ENCODE assay signal across 21 mouse cellular contexts in the genomic region with DNA sequence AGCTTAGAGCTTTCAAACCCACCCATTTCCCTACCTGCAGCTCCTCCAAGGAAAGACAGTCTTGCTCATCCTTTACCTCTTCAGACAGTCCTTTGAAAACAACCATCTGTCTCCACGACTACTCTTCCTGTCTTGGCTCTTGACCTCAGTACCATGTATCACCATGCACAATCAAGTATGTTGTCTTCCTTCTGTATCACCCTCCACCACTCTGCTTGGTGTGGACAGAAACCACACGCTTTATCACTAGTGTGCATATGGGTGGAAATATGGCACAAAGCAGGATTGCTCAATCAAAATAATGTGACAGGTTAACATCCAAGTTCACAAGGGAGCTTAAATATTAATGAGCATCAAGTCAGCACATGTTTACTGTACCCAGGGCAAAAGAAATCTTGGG.
"Had no signal": no experiment of that assay in that cellular context is flagged by ENCODE, and none has a peak within 500 bp of the region (broad histone marks: within the 10 kb centered on the region; RNA-seq: fewer than 3 reads in every experiment).

No protein-coding gene starts in this region.

- H3K4me2 ChIP-seq: heart, embryonic 12.5 days; hindbrain, embryonic 13.5 days; hindbrain, embryonic 15.5 days; limb, embryonic 12.5 days; liver, embryonic 12.5 days had no signal

- H3K9me3 ChIP-seq: heart, embryonic 12.5 days; hindbrain, embryonic 10.5 days; hindbrain, embryonic 13.5 days; hindbrain, embryonic 15.5 days; limb, embryonic 10.5 days; limb, embryonic 12.5 days; liver, embryonic 12.5 days had no signal

- H3K4me1 ChIP-seq: hindbrain, embryonic 13.5 days; hindbrain, embryonic 15.5 days had no signal

- H3K27me3 ChIP-seq: heart, embryonic 12.5 days; hindbrain, embryonic 13.5 days; hindbrain, embryonic 15.5 days; limb, embryonic 12.5 days; liver, embryonic 12.5 days had no signal

- H3K4me3 ChIP-seq: heart, adult 2 months; heart, embryonic 12.5 days; hindbrain, embryonic 10.5 days; hindbrain, embryonic 13.5 days; hindbrain, embryonic 15.5 days; layer of hippocampus, adult 2 months; left cerebral cortex, adult 2 months; limb, embryonic 10.5 days; limb, embryonic 12.5 days; liver, embryonic 12.5 days had no signal

- ATAC-seq: hindbrain, postnatal 0 days; liver, embryonic 12.5 days had no signal

- H3K27ac ChIP-seq: heart, adult 2 months; hindbrain, embryonic 10.5 days; hindbrain, embryonic 13.5 days; hindbrain, embryonic 15.5 days; hindbrain, postnatal 0 days; layer of hippocampus, adult 2 months; left cerebral cortex, adult 2 months; limb, embryonic 10.5 days; limb, embryonic 12.5 days; liver, embryonic 12.5 days had no signal

- H3K36me3 ChIP-seq: heart, embryonic 12.5 days; hindbrain, embryonic 10.5 days; hindbrain, embryonic 13.5 days; hindbrain, embryonic 15.5 days; limb, embryonic 10.5 days; limb, embryonic 12.5 days; liver, embryonic 12.5 days had no signal

- H3K9ac ChIP-seq: heart, embryonic 12.5 days; hindbrain, embryonic 13.5 days; hindbrain, embryonic 15.5 days; limb, embryonic 12.5 days; liver, embryonic 12.5 days had no signal

- DNase-seq: gastrocnemius, postnatal 14 days; gastrocnemius, postnatal 36 days; heart, adult 2 months; heart, postnatal 10 days; heart, postnatal 4 days; kidney, adult 11 months; kidney, adult 2 months; kidney, postnatal 10 days; kidney, postnatal 25 days; kidney, postnatal 4 days; liver had no signal
